Mouse (Mus musculus) spleen, adult 18-20 months (tissue): ENCODE data around the gene Aqp9.

Experiments
- DNase-seq, 2 experiments: peaks; one replicate each; pipeline ENCODE4 v3.0.0; 2022; ENCODE audit warnings: mixed read lengths in 2 of 2

Gene Aqp9

GRCm38 (mm10) chr9:71166871-71167465, 1.5 kb downstream of the Aqp9 start:
- no peak for DNase-seq

GRCm38 (mm10) chr9:71166019-71166705, 2.3 kb downstream of the Aqp9 start:
- no peak for DNase-seq

- no peak for DNase-seq
These were observed 3.0 kb downstream of the Aqp9 start for GRCm38 (mm10) chr9:71165510-71165909.

GRCm38 (mm10) chr9:71165061-71165460, 3.4 kb downstream of the Aqp9 start:
- peak in 1 of 2 experiments; percentile 9 for DNase-seq

GRCm38 (mm10) chr9:71164353-71164752, 4.1 kb downstream of the Aqp9 start:
- DNase-seq, result no peak

GRCm38 (mm10) chr9:71162858-71163740, 5.4 kb downstream of the Aqp9 start:
- no peak for DNase-seq

GRCm38 (mm10) chr9:71162131-71162857, 6.2 kb downstream of the Aqp9 start:
- DNase-seq, result no peak

- DNase-seq, result no peak
These were observed 7.4 kb downstream of the Aqp9 start for GRCm38 (mm10) chr9:71160849-71161711.

- DNase-seq, result no peak
These were observed 8.8 kb downstream of the Aqp9 start for GRCm38 (mm10) chr9:71159686-71160085.

GRCm38 (mm10) chr9:71159060-71159626, 9.3 kb downstream of the Aqp9 start:
- DNase-seq, result no peak

GRCm38 (mm10) chr9:71157921-71158646, 10.4 kb downstream of the Aqp9 start:
- DNase-seq, result no peak

- DNase-seq, result no peak
These were observed 11.9 kb downstream of the Aqp9 start for GRCm38 (mm10) chr9:71156447-71157035.

- DNase-seq, result no peak
These were observed 13.0 kb downstream of the Aqp9 start for GRCm38 (mm10) chr9:71155399-71156005.

GRCm38 (mm10) chr9:71151386-71151785, 17.1 kb downstream of the Aqp9 start:
- no peak for DNase-seq

GRCm38 (mm10) chr9:71150175-71150574, 18.3 kb downstream of the Aqp9 start:
- no peak for DNase-seq

GRCm38 (mm10) chr9:71148890-71149289, 19.6 kb downstream of the Aqp9 start:
- no peak for DNase-seq

- no peak for DNase-seq
These were observed 22.3 kb downstream of the Aqp9 start for GRCm38 (mm10) chr9:71146210-71146609.

- DNase-seq, result no peak
These were observed 28.3 kb downstream of the Aqp9 start for GRCm38 (mm10) chr9:71140205-71140604.

GRCm38 (mm10) chr9:71138936-71139335, 29.5 kb downstream of the Aqp9 start:
- no peak for DNase-seq
